Mouse (Mus musculus) intestine, postnatal 0 days (tissue): ENCODE results near the gene Ttll3. TPM values are rescaled to one million over a fixed set of nuclear protein-coding genes. Genes with fewer than 3 reads are reported as not detected.
A peak's percentile ranks its signal among the peaks of the same experiment; 100 is the strongest.

Experiments used
- ATAC-seq: fragments of 200-750 bp; cut with Nextera tagmentation; 2 replicates; pipeline ENCODE4 v1.8.0; 2017; ENCODE audit warnings: mild to moderate bottlenecking, moderate TSS enrichment, moderate library complexity
- H3K27ac ChIP-seq: fragments of 300-500 bp; sonication (generic); 2 replicates; pipeline ENCODE4 v1.5.1; 2014; ENCODE audit warnings: mild to moderate bottlenecking, low read depth, low read length, moderate library complexity
- H3K27me3 ChIP-seq: fragments of 300-500 bp; sonication (generic); replicated peaks from 2 replicates; pipeline ENCODE4 v1.6.1; 2014; ENCODE audit warnings: low read length, mixed read lengths; ENCODE audit not compliant: control insufficient read depth, insufficient read depth
- H3K36me3 ChIP-seq: fragments of 300-500 bp; sonication (generic); 2 replicates; pipeline ENCODE4 v1.6.1; 2014; ENCODE audit warnings: mild to moderate bottlenecking, moderate library complexity; ENCODE audit not compliant: control insufficient read depth, insufficient read depth
- H3K4me1 ChIP-seq: fragments of 300-500 bp; sonication (generic); replicated peaks from 2 replicates; pipeline ENCODE4 v1.6.1; 2014; ENCODE audit warnings: antibody characterized with exemption, low read length, mixed read lengths; ENCODE audit not compliant: control insufficient read depth, insufficient read depth
- H3K4me2 ChIP-seq: fragments of 300-500 bp; sonication (generic); replicated peaks from 2 replicates; pipeline ENCODE4 v1.6.1; 2014; ENCODE audit warnings: low read depth, mild to moderate bottlenecking, moderate library complexity
- H3K4me3 ChIP-seq: fragments of 300-500 bp; sonication (generic); 2 replicates; pipeline ENCODE4 v1.5.1; 2014; ENCODE audit warnings: low read depth, low read length
- H3K9ac ChIP-seq: fragments of 300-500 bp; sonication (generic); 2 replicates; pipeline ENCODE4 v1.6.1; 2014; ENCODE audit warnings: mild to moderate bottlenecking, low read depth, low read length
- H3K9me3 ChIP-seq: fragments of 300-500 bp; sonication (generic); 2 replicates; pipeline ENCODE4 v1.6.1; 2016; ENCODE audit warnings: mixed run types; ENCODE audit not compliant: control insufficient read depth
- CTCF ChIP-seq: sonication (generic); IDR thresholded peaks from 2 replicates; pipeline ENCODE4 v1.5.1; 2016; ENCODE audit warnings: low read depth, mild to moderate bottlenecking, control low read depth, antibody characterized with exemption, moderate library complexity
- WGBS: fragments of 180-500 bp; shearing (Covaris S2); extraction: QIAGEN DNeasy Blood & Tissue Kit; methylation state at CpG from one replicate; pipeline ENCODE4 v1.1.7; 2014; 5-methylcytosine and 5-hydroxymethylcytosine counted together
- polyA plus RNA-seq: library from polyadenylated mRNA; unstranded; fragments of >200 nt; fragmentation: Nextera tagmentation; extraction: Ambion mirVana; gene quantifications from 2 replicates; pipeline ENCODE4 v1.2.1, GENCODE M21; 2015

Ttll3 gene
- polyA plus RNA-seq, 1 experiment from 2014 or later, result 1.4 TPM

DNA sequence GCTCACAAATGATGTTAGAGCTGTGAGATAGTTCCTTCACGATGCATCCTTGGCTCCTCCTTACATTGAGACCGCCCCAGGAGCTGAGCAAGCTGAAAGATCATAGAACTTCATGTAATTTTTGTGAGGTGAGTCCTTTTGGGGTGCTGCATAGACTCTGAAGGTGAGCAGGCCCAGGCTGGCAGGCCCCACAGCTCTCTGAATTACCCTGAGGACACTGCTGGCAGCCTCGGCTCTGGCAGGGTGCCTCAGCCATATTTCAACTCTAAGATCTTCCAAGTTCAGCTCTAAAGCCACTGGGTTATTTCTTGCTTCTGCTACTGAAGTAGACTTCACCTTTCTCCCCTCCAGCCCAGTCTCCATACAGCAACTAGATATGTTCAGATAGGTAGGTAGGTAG lies 51.6 kb downstream of the Ttll3 start:
- Histone ChIP-seq H3K9ac (no peak overlapping the region), H3K4me3 (no peak overlapping the region), H3K4me1 (no peaks in the 10 kb centered on the region), H3K36me3 (no peaks in the 10 kb centered on the region), H3K9me3 (no peaks in the 10 kb centered on the region), H3K27me3 (no peaks in the 10 kb centered on the region), H3K4me2 (no peak overlapping the region), H3K27ac (no peak overlapping the region)
- 88% methylated on average over 3 of the region's 3 CpGs for WGBS
- TF ChIP-seq CTCF, result no peak
- no peak for ATAC-seq

DNA sequence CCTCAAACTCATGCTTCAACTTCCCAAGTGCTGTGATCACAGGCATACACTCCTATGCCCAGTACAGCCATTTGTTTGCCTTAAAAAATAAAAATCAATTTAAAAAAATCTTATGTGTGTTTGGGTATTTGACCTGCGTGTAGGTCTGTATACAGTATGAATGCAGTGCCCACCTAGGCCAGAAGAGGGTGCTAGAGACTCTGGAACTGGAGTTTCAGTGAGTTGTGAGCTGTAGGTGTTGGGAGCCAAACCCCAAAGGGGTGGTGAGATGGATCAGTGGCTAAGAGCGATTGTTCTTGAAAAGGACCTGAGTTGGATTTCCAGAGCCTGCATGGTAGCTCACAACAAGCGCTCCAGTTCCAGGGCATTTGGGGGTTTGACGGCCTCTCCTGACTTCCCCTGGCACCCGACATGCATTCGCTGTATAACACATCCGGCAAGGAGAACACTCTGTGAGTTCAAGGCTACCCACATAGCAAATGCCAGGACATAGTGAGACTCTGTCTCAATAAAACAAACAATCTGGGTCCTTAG lies 52.2 kb downstream of the Ttll3 start:
- no peaks in the 10 kb centered on the region for H3K9me3 ChIP-seq
- no peaks in the 10 kb centered on the region for H3K27me3 ChIP-seq
- ATAC-seq, result no peak
- 0 out of 2 replicates have a peak, but pooled peaks cover under 1% of the 10 kb centered on the region for H3K36me3 ChIP-seq
- H3K4me2 ChIP-seq, result no peak overlapping the region
- H3K4me3 ChIP-seq, result no peak overlapping the region
- no peak overlapping the region for H3K9ac ChIP-seq
- TF ChIP-seq CTCF, result peak; percentile 90
- no peak overlapping the region for H3K27ac ChIP-seq
- H3K4me1 ChIP-seq, result no peaks in the 10 kb centered on the region
- 52% methylated on average over 7 of the region's 7 CpGs for WGBS

DNA sequence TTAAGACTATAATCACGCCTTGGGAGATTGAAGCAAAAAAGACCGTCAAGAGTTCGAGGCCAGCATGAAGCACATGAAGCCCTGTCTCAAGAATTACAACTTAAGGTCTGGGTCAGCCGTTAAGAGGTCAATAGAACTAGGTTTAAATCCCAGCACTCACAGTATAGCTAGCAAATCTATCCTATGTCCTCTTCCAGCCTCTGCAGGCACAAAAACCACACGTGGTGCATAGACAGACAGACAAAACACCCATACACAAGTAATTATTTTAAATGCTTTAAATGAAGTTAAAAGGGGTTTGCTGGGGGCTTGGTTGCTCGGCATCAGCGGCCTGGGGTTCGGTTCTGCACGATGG lies 53.0 kb downstream of the Ttll3 start:
- ATAC-seq, result no peak
- no peaks in the 10 kb centered on the region for H3K27me3 ChIP-seq

GRCm38 (mm10) chr6:113442442-113443090 lies 53.5 kb downstream of the Ttll3 start, which contains the start of gene Jagn1:
Jagn1 (plus strand) TSS chr6:113442569.
- no peaks in the 10 kb centered on the region for H3K9me3 ChIP-seq
- H3K27me3 ChIP-seq, result no peaks in the 10 kb centered on the region
- H3K4me1 ChIP-seq, result no peaks in the 10 kb centered on the region
- H3K4me3 ChIP-seq, result peak within 1 kb of the TSS; percentile 92
- under 1% methylated on average over 39 of the region's 45 CpGs for WGBS
- H3K4me2 ChIP-seq, result peak within 1 kb of the TSS; percentile 93
- H3K27ac ChIP-seq, result peak within 1 kb of the TSS; percentile 51
- TF ChIP-seq CTCF, result no peak
- peak; percentile 74 for ATAC-seq
- H3K36me3 ChIP-seq, result peaks cover 14% of the 10 kb centered on the region
- H3K9ac ChIP-seq, result peak within 1 kb of the TSS; percentile 84

More for the DNA sequence above, 53.0 kb downstream of the Ttll3 start:
- peak overlapping the region; percentile 92 for H3K4me3 ChIP-seq
- peak overlapping the region; percentile 93 for H3K4me2 ChIP-seq
- peaks cover 9% of the 10 kb centered on the region; the same call in 1 of the 2 replicates for H3K36me3 ChIP-seq
- no peaks in the 10 kb centered on the region for H3K4me1 ChIP-seq
- WGBS, result 43% methylated on average over 9 of the region's 9 CpGs
- no peak overlapping the region for H3K27ac ChIP-seq
- H3K9me3 ChIP-seq, result no peaks in the 10 kb centered on the region
- H3K9ac ChIP-seq, result peak overlapping the region; percentile 84
- no peak for TF ChIP-seq CTCF

GRCm38 (mm10) chr6:113443091-113443490 lies 54.0 kb downstream of the Ttll3 start:
- Histone ChIP-seq H3K4me1 (no peaks in the 10 kb centered on the region), H3K4me3 (peak overlapping the region; percentile 92), H3K9me3 (no peaks in the 10 kb centered on the region), H3K4me2 (peak overlapping the region; percentile 93), H3K9ac (peak overlapping the region; percentile 84), H3K27me3 (no peaks in the 10 kb centered on the region), H3K27ac (peak overlapping the region; percentile 51), H3K36me3 (peaks cover 20% of the 10 kb centered on the region)
- ATAC-seq, result no peak
- 44% methylated on average over 12 of the region's 12 CpGs for WGBS
- TF ChIP-seq CTCF, result peak; percentile 56

GRCm38 (mm10) chr6:113444207-113444965 lies 55.3 kb downstream of the Ttll3 start:
- H3K27ac ChIP-seq, result peak overlapping the region; percentile 41; the same call in 1 of the 2 replicates

More at GRCm38 (mm10) chr6:113444207-113444965, 55.3 kb downstream of the Ttll3 start:
- no peak overlapping the region for H3K9ac ChIP-seq
- no peak for TF ChIP-seq CTCF
- H3K4me1 ChIP-seq, result no peaks in the 10 kb centered on the region
- H3K36me3 ChIP-seq, result peaks cover 26% of the 10 kb centered on the region
- peak; percentile 25; the same call in 1 of the 2 replicates for ATAC-seq
- H3K27me3 ChIP-seq, result no peaks in the 10 kb centered on the region
- H3K4me3 ChIP-seq, result no peak overlapping the region
- peak overlapping the region; percentile 24; the same call in 1 of the 2 replicates for H3K4me2 ChIP-seq
- 45% methylated on average over 6 of the region's 8 CpGs for WGBS
- H3K9me3 ChIP-seq, result no peaks in the 10 kb centered on the region
